Mouse (Mus musculus) lung, postnatal 36 days (tissue): ENCODE measurements around the gene Dnttip2.

Experiments used
- DNase-seq: peaks from one replicate; pipeline ENCODE4 v3.0.0; 2022; ENCODE audit warnings: mixed read lengths

The Dnttip2 gene

GRCm38 (mm10) chr3:122291828-122292227, 17.6 kb downstream of the Dnttip2 start:
- DNase-seq, result peak; percentile 47

- peak; percentile 97 for DNase-seq
Measured at GRCm38 (mm10) chr3:122292300-122293222, 18.4 kb downstream of the Dnttip2 start.

- no peak for DNase-seq
Measured at GRCm38 (mm10) chr3:122293223-122293953, 19.2 kb downstream of the Dnttip2 start.

GRCm38 (mm10) chr3:122293954-122294850, 20.0 kb downstream of the Dnttip2 start, which contains the start of gene Bcar3:
Bcar3 (plus strand) TSS chr3:122294136.
- peak; percentile 98 for DNase-seq

GRCm38 (mm10) chr3:122295511-122295910, 21.3 kb downstream of the Dnttip2 start:
- DNase-seq, result peak; percentile 71

- peak; percentile 22 for DNase-seq
Measured at GRCm38 (mm10) chr3:122296979-122297378, 22.8 kb downstream of the Dnttip2 start.

GRCm38 (mm10) chr3:122300983-122301919, 27.1 kb downstream of the Dnttip2 start:
- DNase-seq, result peak; percentile 28

GRCm38 (mm10) chr3:122304560-122304959, 30.4 kb downstream of the Dnttip2 start:
- no peak for DNase-seq

GRCm38 (mm10) chr3:122307894-122308671, 33.9 kb downstream of the Dnttip2 start:
- DNase-seq, result no peak

- DNase-seq, result no peak
Measured at GRCm38 (mm10) chr3:122308981-122309380, 34.8 kb downstream of the Dnttip2 start.

GRCm38 (mm10) chr3:122312078-122312477, 37.9 kb downstream of the Dnttip2 start:
- peak; percentile 94 for DNase-seq

- DNase-seq, result no peak
Measured at GRCm38 (mm10) chr3:122312936-122313629, 38.9 kb downstream of the Dnttip2 start.

- DNase-seq, result no peak
Measured at GRCm38 (mm10) chr3:122313936-122314335, 39.7 kb downstream of the Dnttip2 start.

GRCm38 (mm10) chr3:122316621-122317020, 42.4 kb downstream of the Dnttip2 start:
- DNase-seq, result peak; percentile 46

GRCm38 (mm10) chr3:122317339-122317738, 43.2 kb downstream of the Dnttip2 start:
- DNase-seq, result no peak

GRCm38 (mm10) chr3:122322226-122322625, 48.0 kb downstream of the Dnttip2 start:
- DNase-seq, result no peak

- peak; percentile 48 for DNase-seq
Measured at GRCm38 (mm10) chr3:122323841-122324240, 49.7 kb downstream of the Dnttip2 start.

- DNase-seq, result peak; percentile 34
Measured at GRCm38 (mm10) chr3:122324528-122324927, 50.3 kb downstream of the Dnttip2 start.

GRCm38 (mm10) chr3:122330484-122330883, 56.3 kb downstream of the Dnttip2 start:
- peak; percentile 38 for DNase-seq

- DNase-seq, result no peak
Measured at GRCm38 (mm10) chr3:122333493-122333892, 59.3 kb downstream of the Dnttip2 start.
